ENCODE assay signal across 13 mouse cellular contexts in genomic region chr6:72881619-72881979, GRCm38 (mm10). TPM values are rescaled to one million over a fixed set of nuclear protein-coding genes. Genes with fewer than 3 reads are reported as not detected.
DNase-seq lines count a peak whose midpoint lies in the region; ATAC-seq lines count a peak whose summit lies in the region.
"Had no signal": no experiment of that assay in that cellular context is flagged by ENCODE, and none has a peak within 500 bp of the region (broad histone marks: within the 10 kb centered on the region; RNA-seq: fewer than 3 reads in every experiment).

No protein-coding gene starts in this region.

- no peak for DNase-seq in heart, postnatal 25 days (ENCODE audit: low spot score)
- peak; percentile 39 for DNase-seq in c-Kit-positive CD71-negative TER-119-negative erythroid progenitor cells, embryonic 14.5 days (ENCODE audit: low read depth)
- no peak for DNase-seq in adrenal gland, postnatal 4 days (ENCODE audit: low spot score in 2 of 2)
- DNase-seq in cerebellum, adult 8-10 months, result no peak
- DNase-seq: embryo, embryonic 11 days; heart, postnatal 10 days; layer of hippocampus, adult 9-11 months had no signal

- intact Hi-C loops in heart, postnatal 25 days (cut with DNase I), result loop anchor here (2.0 kb wide), 1 partner anchor 13 kb away; no protein-coding TSS in a partner anchor

- H3K4me3 ChIP-seq in heart, embryonic 15.5 days, result no peak overlapping the region
- peak overlapping the region; percentile 5; the same call in 1 of the 2 replicates for H3K4me3 ChIP-seq in macrophage (ENCODE audit: inconsistent target)
- no peak overlapping the region for H3K4me3 ChIP-seq in hindbrain, embryonic 13.5 days
- H3K4me3 ChIP-seq: limb, embryonic 10.5 days had no signal

- H3K79me2 ChIP-seq in macrophage (ENCODE audit: inconsistent target), result peaks cover 100% of the 10 kb centered on the region

- ATAC-seq in heart, embryonic 15.5 days (replicated peaks; ENCODE audit: insufficient number of reproducible peaks, insufficient read depth, low FRiP score, low read depth), result 0 out of 2 replicates have a peak, but pooled peaks have one; percentile 14
- peak; percentile 44 for ATAC-seq in CD4-positive, CD25-positive, alpha-beta regulatory T cell, adult 4 months
- no peak for ATAC-seq in hindbrain, embryonic 13.5 days (ENCODE audit: low FRiP score)
- ATAC-seq: forebrain, embryonic 14.5 days had no signal

- H3K9me3 ChIP-seq in heart, embryonic 15.5 days (replicated peaks), result no peaks in the 10 kb centered on the region
- H3K9me3 ChIP-seq in hindbrain, embryonic 13.5 days, result no peaks in the 10 kb centered on the region
- H3K9me3 ChIP-seq: limb, embryonic 10.5 days had no signal

- no peaks in the 10 kb centered on the region for H3K27me3 ChIP-seq in heart, embryonic 15.5 days
- H3K27me3 ChIP-seq in hindbrain, embryonic 13.5 days, result no peaks in the 10 kb centered on the region

- H3K4me1 ChIP-seq in heart, embryonic 15.5 days (replicated peaks), result peaks cover 32% of the 10 kb centered on the region
- peaks cover 12% of the 10 kb centered on the region for H3K4me1 ChIP-seq in hindbrain, embryonic 13.5 days (replicated peaks)

- H3K4me2 ChIP-seq in heart, embryonic 15.5 days, result no peak overlapping the region
- no peak overlapping the region for H3K4me2 ChIP-seq in hindbrain, embryonic 13.5 days

- WGBS in heart, embryonic 15.5 days, result 65% methylated on average over 1 of the region's 1 CpGs
- WGBS in macrophage (ENCODE audit: missing documents), result 0% methylated on average over 1 of the region's 1 CpGs
- 73% methylated on average over 1 of the region's 1 CpGs for WGBS in hindbrain, embryonic 13.5 days

- no peak overlapping the region for H3K9ac ChIP-seq in heart, embryonic 15.5 days
- H3K9ac ChIP-seq in hindbrain, embryonic 13.5 days, result no peak overlapping the region

- 0 out of 2 replicates have a peak overlapping the region, but pooled peaks have one; percentile 18 for H3K27ac ChIP-seq in heart, embryonic 15.5 days
- H3K27ac ChIP-seq in macrophage, result peak overlapping the region; percentile 61
- no peak overlapping the region for H3K27ac ChIP-seq in hindbrain, embryonic 13.5 days
- H3K27ac ChIP-seq: limb, embryonic 10.5 days had no signal

- H3K36me3 ChIP-seq in heart, embryonic 15.5 days, result no peaks in the 10 kb centered on the region
- no peaks in the 10 kb centered on the region for H3K36me3 ChIP-seq in macrophage (ENCODE audit: inconsistent target)
- H3K36me3 ChIP-seq in hindbrain, embryonic 13.5 days, result no peaks in the 10 kb centered on the region; the same call in 1 of the 2 replicates

RNA-seq across cellular contexts. Expression of gene Kcmf1, which starts 18.2 kb away (rescaled TPM):
- polyA plus RNA-seq in heart, embryonic 15.5 days (2015; fragmentation: Nextera tagmentation; extraction: Ambion mirVana), result 40.7 and 41.0 TPM in 2 replicates
- 100 to 1,000 TPM in 1 of 2 experiments, 10 to 100 TPM in 1; 97.7 to 101 TPM for total RNA-seq in heart, postnatal 25 days (2021)
- polyA plus RNA-seq in CD4-positive, CD25-positive, alpha-beta regulatory T cell, adult 4 months (2017; shearing (Covaris generic)), result 10 to 100 TPM in 1 of 2 experiments, 1 to 10 TPM in 1; 7.4 to 13.1 TPM
- total RNA-seq in macrophage (2018; cell fraction: chromatin; rRNA removed), result 100 to 1,000 TPM in 2 of 26 experiments, 10 to 100 TPM in 24; 45.9 to 114 (median 67.6) TPM
- total RNA-seq in macrophage (2018; cell fraction: cytosol; rRNA removed), result 10 to 100 TPM; 46.6 to 90.4 (median 62.1) TPM
- total RNA-seq in macrophage (2018; cell fraction: nucleus; rRNA removed), result 10 to 100 TPM; 40.7 to 79.7 (median 64.2) TPM
- polyA plus RNA-seq in macrophage (2018), result 43.9 to 55.0 TPM (median 51.8 TPM) in 3 replicates
- polyA plus RNA-seq in hindbrain, embryonic 13.5 days (2015; fragmentation: Nextera tagmentation; extraction: Ambion mirVana), result 27.0 and 29.3 TPM in 2 replicates
- 10 to 100 TPM; 72.4 to 78.6 TPM for total RNA-seq in adrenal gland, postnatal 4 days (2021)
